Mouse (Mus musculus) thymus, adult 2 months (tissue): ENCODE measurements around the gene Pak3. TPM values are rescaled to one million over a fixed set of nuclear protein-coding genes. Genes with fewer than 3 reads are reported as not detected.

Source experiments
- DNase-seq: peaks from one replicate; pipeline ENCODE4 v3.0.0; 2021
- H3K27ac ChIP-seq: fragments of 200-500 bp; 2 replicates; pipeline ENCODE4 v1.5.1; 2012; ENCODE audit warnings: low read length, control low read depth; ENCODE audit not compliant: control insufficient read depth, insufficient read depth
- H3K27me3 ChIP-seq: fragments of 200-500 bp; 2 replicates; pipeline ENCODE4 v1.6.1; 2012; ENCODE audit warnings: mild to moderate bottlenecking, low read length, moderate library complexity, mixed read lengths; ENCODE audit not compliant: control insufficient read depth, insufficient read depth
- H3K36me3 ChIP-seq: fragments of 200-500 bp; 2 replicates; pipeline ENCODE4 v1.6.1; 2012; ENCODE audit warnings: mild to moderate bottlenecking, low read length, moderate library complexity; ENCODE audit not compliant: control insufficient read depth, insufficient read depth
- H3K4me1 ChIP-seq: fragments of 200-500 bp; replicated peaks from 2 replicates; pipeline ENCODE4 v1.6.1; 2012; ENCODE audit warnings: low read length; ENCODE audit not compliant: control insufficient read depth, insufficient read depth
- H3K4me3 ChIP-seq: fragments of 200-500 bp; 2 replicates; pipeline ENCODE4 v1.5.1; 2012; ENCODE audit warnings: mild to moderate bottlenecking, low read length, control low read depth, moderate library complexity; ENCODE audit not compliant: control insufficient read depth, insufficient read depth
- CTCF ChIP-seq: fragments of 200-500 bp; IDR thresholded peaks from 2 replicates; pipeline ENCODE4 v1.5.1; 2012; ENCODE audit warnings: mild to moderate bottlenecking, control low read depth, low read length, moderate library complexity, borderline replicate concordance; ENCODE audit not compliant: control insufficient read depth, poor library complexity, insufficient read depth; ENCODE audit errors: extremely low read depth
- POLR2A ChIP-seq: fragments of 200-500 bp; IDR thresholded peaks from 2 replicates; pipeline ENCODE4 v1.6.1; 2012; ENCODE audit warnings: mild to moderate bottlenecking, low read length, control low read depth, moderate library complexity; ENCODE audit not compliant: control insufficient read depth, poor library complexity, insufficient read depth; ENCODE audit errors: extremely low read depth
- WGBS: fragments of 180-500 bp; shearing (Covaris S2); methylation state at CpG from one replicate; pipeline ENCODE4 v1.1.7; 2018; 5-methylcytosine and 5-hydroxymethylcytosine counted together
- polyA plus RNA-seq: library from polyadenylated mRNA; depleted of rRNA; stranded (reverse); fragments of >200 nt; gene quantifications from 2 replicates; pipeline ENCODE4 v1.2.3, GENCODE M21; 2012

Pak3 gene
- polyA plus RNA-seq, 1 experiment: 1.1 TPM

DNA sequence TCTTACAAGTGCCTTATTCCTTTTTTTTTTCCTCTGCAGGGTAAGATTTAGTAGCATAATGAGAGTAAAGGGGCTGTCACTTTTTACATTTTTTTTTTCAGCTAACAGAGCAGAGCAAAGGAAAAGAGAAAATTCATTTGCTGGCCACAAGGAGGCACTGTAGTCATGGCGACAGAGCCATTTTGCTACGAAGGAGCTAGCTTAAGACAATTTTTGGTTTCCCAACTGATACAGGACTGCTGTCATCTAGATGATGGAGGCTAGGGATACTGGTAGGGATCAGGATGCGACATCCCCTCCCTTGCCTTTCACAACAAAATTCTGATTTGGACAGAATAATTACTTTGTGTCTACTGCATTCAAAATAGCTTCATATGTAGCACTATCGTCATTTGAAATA lies 217.6 kb downstream of the Pak3 start:
- no peak for TF ChIP-seq CTCF
- no peak for TF ChIP-seq POLR2A
- DNase-seq: no peak
- WGBS: 40% methylated on average over 4 of the region's 4 CpGs

DNA sequence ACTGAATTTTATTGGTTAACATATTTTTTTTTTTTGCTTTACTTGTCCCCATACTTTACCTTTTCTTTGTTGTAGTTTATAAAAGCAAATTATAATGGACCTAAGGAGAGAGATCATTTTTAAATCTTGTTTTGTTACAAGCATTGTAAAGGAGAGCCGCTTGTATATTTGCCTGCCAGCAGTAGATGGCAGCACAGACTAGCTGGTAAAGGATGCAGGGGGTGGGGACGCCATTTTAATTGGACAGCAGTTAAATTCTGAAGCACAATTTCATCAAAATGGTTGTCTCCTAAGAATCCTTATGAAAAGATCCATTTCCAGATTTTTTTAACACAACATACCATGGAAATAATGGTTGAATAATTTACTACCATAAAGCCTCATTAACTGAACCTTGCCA lies 220.8 kb downstream of the Pak3 start:
- TF ChIP-seq CTCF: no peak
- no peak for TF ChIP-seq POLR2A
- H3K27me3 ChIP-seq: no peaks in the 10 kb centered on the region
- H3K36me3 ChIP-seq: no peaks in the 10 kb centered on the region
- DNase-seq: no peak
- no peak overlapping the region for H3K4me3 ChIP-seq
- H3K27ac ChIP-seq: no peak overlapping the region
- WGBS: 23% methylated on average over 2 of the region's 2 CpGs
- no peaks in the 10 kb centered on the region for H3K4me1 ChIP-seq

More for the DNA sequence above, 217.6 kb downstream of the Pak3 start:
- Histone ChIP-seq H3K27ac (no peak overlapping the region), H3K4me3 (no peak overlapping the region), H3K36me3 (no peaks in the 10 kb centered on the region), H3K27me3 (no peaks in the 10 kb centered on the region), H3K4me1 (no peaks in the 10 kb centered on the region)

GRCm38 (mm10) chrX:143762556-143762955 lies 244.2 kb downstream of the Pak3 start:
- Histone ChIP-seq H3K4me1 (no peaks in the 10 kb centered on the region), H3K36me3 (no peaks in the 10 kb centered on the region), H3K27ac (no peak overlapping the region), H3K4me3 (no peak overlapping the region), H3K27me3 (no peaks in the 10 kb centered on the region)
- 91% methylated on average over 3 of the region's 3 CpGs for WGBS
- TF ChIP-seq CTCF: no peak
- no peak for TF ChIP-seq POLR2A
- DNase-seq: no peak

DNA sequence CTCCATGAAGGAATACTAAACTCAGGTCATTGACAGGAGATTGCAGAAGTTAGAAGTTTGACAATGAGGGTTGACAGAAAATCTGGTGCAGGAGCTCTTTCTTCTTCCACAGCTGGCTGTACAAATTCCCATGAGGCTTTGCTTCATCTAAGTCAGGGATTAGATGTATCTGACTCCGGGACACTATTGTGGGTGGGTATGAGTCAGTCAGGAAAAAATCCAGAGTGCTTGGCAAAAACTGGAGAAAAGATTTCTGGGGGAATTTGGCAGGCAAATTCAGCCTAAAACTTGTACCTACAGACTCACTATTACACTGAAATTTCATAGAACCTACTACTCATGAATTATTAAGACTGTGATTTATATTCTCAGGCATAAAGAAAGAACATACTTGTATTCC lies 297.6 kb downstream of the Pak3 start:
- Histone ChIP-seq H3K4me1 (no peaks in the 10 kb centered on the region), H3K4me3 (no peak overlapping the region), H3K27ac (no peak overlapping the region), H3K36me3 (no peaks in the 10 kb centered on the region), H3K27me3 (no peaks in the 10 kb centered on the region)
- no peak for DNase-seq
- 83% methylated on average over 1 of the region's 1 CpGs for WGBS
- TF ChIP-seq CTCF (no peak), POLR2A (no peak)

DNA sequence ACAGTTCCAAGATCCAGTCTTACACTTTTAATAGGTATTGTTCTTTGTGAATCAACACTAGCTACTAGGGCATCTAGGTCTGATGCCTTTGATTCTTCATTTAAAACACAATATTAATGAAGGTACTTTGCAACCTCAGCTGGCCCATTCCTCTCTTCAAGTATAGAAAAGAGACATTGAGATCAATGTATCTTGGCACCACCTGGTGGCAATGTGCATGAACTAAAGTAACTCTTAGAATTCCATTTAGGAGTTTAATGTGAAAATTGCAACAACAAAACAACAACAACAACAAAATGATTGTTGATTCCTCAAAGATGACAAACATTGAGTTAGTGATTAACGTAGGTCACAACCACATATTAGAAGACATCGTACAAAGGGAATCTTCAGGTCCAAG lies 300.6 kb downstream of the Pak3 start:
- Histone ChIP-seq H3K27ac (no peak overlapping the region), H3K4me3 (no peak overlapping the region), H3K27me3 (no peaks in the 10 kb centered on the region), H3K36me3 (no peaks in the 10 kb centered on the region), H3K4me1 (no peaks in the 10 kb centered on the region)
- no peak for DNase-seq
- TF ChIP-seq CTCF: no peak
- TF ChIP-seq POLR2A: no peak
- 95% methylated on average over 2 of the region's 2 CpGs for WGBS

- Histone ChIP-seq H3K27me3 (no peaks in the 10 kb centered on the region), H3K4me1 (no peaks in the 10 kb centered on the region), H3K4me3 (no peak overlapping the region), H3K36me3 (no peaks in the 10 kb centered on the region), H3K27ac (no peak overlapping the region)
- WGBS: 35% methylated on average over 4 of the region's 4 CpGs
- DNase-seq: no peak
- TF ChIP-seq POLR2A (no peak), CTCF (no peak)
Observed at GRCm38 (mm10) chrX:143826521-143826920, 308.1 kb downstream of the Pak3 start.

- TF ChIP-seq CTCF: no peak
- no peak for TF ChIP-seq POLR2A
- Histone ChIP-seq H3K27ac (no peak within 1 kb of the TSS), H3K27me3 (no peaks in the 10 kb centered on the region), H3K4me1 (no peaks in the 10 kb centered on the region), H3K4me3 (no peak within 1 kb of the TSS), H3K36me3 (no peaks in the 10 kb centered on the region)
- no peak for DNase-seq
- WGBS: 76% methylated on average over 4 of the region's 4 CpGs
Observed at GRCm38 (mm10) chrX:143827212-143827611, 308.8 kb downstream of the Pak3 start, which contains the start of gene Capn6. TSS of gene Capn6 (minus strand) at chrX:143827414.
